Mouse (Mus musculus) liver, postnatal 0 days (tissue): ENCODE measurements around the gene Cfap99.

ENCODE experiments used
- CTCF ChIP-seq: sonication (generic); IDR thresholded peaks from 2 replicates; pipeline ENCODE4 v1.5.1; 2016; ENCODE audit warnings: antibody characterized with exemption, low read depth
- EP300 ChIP-seq: IDR thresholded peaks from 2 replicates; pipeline ENCODE4 v1.6.1; 2016; ENCODE audit warnings: antibody characterized with exemption, low read depth, mild to moderate bottlenecking

GRCm38 (mm10) chr5:34269197-34269920, 19.0 kb upstream of the Cfap99 start:
- TF ChIP-seq EP300 (no peak), CTCF (no peak)
